Mouse (Mus musculus) left cerebral cortex, postnatal 10 days (tissue): ENCODE data around the gene Dtx3l. TPM values are rescaled to one million over a fixed set of nuclear protein-coding genes. Genes with fewer than 3 reads are reported as not detected.

ENCODE experiments used
- DNase-seq, 2 experiments: peaks; one replicate each; pipeline ENCODE4 v3.0.0; 2021 to 2022; ENCODE audit warnings: low spot score in 2 of 2, mixed read lengths in 1 of 2; ENCODE audit errors: extremely low spot score in 1 of 2
- intact Hi-C: fragments of 180-260 bp; cut with DNase I; formaldehyde crosslinking; loops from one replicate; pipeline ENCODE4 v1.15.1; 2025
- total RNA-seq, 2 experiments: library from RNA; stranded (reverse); gene quantifications; 2 replicates each; pipeline ENCODE4 v1.2.3; 2021

The Dtx3l gene
- total RNA-seq, 2 experiments from 2014 or later, result 1.8 to 2.1 TPM

DNA sequence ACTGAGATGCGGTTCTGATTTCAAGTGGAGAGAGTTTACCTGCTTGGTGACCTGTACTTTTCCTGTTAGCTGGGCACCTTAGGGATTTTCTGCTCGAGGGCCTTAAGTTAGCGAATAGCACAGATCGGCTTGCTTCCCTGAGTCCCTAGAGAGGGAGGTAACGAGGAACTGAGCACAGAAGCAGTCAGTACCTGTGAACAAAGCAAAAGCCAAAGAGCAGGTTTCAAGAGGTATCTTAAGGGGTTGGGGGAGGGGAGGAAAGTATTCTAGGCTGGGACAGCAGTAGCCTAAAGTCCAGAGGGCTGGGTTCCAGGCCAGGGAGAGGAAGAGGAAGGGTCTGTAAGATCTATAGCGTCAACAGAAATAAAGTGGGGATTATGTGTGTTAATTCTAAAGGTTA is 310 bp upstream of the Dtx3l start:
- intact Hi-C loops, result loop anchor here (5.0 kb wide), 1 partner anchor 67 kb away; the partner anchor contains the start of gene Parp14
- no peak for DNase-seq

DNA sequence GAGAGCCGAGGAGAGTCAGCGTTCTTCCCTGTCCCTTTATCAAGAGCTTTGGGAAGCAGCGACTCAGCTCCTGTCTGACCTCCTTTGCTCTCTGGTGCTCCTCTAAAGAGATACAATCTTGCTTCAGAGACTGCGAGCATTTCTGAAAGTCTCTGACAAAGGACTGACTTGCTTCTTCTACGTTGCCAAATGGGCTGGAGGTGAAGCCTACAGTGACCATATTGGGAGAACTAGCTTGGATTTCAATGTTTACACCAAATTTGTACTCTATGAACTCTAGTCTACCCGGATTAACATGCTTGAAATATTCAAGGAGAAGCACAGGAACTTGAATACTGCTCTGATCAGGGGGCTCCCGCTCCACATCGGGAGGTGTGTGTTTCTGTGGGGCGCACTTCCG is 5.8 kb downstream of the Dtx3l start:
- intact Hi-C loops, result no loop called here
- no peak for DNase-seq

DNA sequence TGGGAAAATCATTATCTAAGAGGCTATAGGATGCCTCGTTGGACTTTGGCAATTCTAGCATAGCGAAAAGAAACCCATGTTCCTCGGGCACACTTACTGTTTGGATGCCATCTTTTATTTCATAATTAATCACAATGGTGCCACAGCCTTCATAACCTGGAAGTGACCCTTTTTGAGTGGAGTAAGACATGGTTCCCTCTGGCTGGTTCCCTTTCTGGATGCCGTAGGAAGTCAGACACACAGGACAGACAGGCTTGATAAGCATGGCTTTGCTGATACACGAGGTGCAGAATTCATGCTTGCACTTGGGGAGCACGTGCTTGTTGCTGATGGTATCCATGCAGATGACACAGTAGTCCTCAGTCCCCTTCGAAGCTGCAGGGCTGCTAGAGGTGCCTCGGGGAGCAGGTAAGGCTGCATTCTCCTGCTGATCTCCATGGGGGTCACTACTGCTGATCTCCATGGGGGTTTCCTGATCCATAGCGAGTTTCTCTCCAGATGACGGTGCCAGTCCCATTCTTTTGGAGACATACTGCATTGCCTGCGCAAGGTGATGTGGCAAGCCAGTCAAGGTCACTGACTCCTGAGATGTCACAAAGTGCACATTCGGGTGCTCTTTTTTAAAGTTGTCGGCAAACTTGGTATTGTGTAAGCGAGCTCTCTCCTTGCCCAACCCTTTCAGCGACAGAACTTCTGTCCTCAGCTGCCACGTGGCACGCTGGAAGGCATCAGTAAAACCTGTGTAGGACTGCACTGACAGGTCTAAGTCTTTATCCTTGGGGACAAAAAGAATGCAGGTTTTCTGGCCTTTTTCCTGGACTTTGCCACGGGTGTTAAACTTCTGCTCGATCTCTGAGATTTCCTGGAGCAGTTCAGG is 6.5 kb downstream of the Dtx3l start:
- intact Hi-C loops, result no loop called here

DNA sequence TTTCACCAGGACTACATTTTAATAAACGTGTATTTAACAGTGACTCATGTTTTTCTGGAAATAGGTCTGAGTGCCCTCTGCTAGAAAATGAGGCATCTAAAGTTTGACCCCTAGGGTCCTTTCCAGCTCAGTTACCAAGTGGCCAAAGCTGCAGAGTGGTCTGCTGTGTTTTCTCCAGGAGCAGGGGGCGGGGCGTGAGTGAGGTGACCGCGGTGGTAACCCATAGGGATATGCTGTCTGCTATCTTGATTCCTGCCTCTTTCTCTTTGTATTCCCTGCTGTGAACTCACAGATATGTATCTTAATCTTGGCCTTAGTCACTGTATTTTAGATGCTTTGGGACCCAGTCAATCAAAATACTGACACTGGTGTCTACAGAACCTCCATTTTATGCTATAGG is 14.6 kb downstream of the Dtx3l start:
- no peak for DNase-seq
- intact Hi-C loops, result no loop called here

More for the DNA sequence above, 6.5 kb downstream of the Dtx3l start:
- DNase-seq, result no peak

DNA sequence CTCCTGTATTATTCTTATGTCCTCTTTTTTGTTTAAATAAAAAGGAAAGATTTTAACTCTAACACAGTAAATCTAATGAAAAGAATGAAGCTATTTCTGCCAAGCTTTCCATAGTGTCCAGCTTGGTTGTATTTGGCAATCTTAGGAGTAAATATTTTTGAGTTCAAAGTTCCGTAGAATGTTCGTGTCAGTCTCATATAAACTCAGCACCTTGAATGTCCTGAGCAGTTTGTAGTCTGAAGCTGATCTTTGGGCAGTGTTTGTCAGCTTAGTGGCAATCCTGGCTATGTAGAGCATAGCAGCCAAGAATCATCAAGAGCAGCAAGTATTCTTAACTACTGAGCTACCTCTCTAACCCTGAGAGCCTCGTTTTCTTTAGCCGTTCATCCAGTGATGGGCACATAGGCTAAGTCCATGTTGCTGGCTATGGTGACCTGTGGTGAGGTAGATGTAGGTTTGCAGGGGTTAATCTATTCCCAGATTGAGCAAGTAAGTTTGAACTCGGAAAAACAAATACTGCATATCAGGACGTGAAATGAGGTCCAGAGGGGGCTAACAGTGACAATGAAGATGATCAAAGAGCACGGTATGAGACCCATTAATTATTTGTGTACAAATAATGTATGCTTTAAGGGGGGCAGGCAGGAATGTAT is 15.3 kb downstream of the Dtx3l start:
- intact Hi-C loops, result no loop called here
- no peak for DNase-seq

DNA sequence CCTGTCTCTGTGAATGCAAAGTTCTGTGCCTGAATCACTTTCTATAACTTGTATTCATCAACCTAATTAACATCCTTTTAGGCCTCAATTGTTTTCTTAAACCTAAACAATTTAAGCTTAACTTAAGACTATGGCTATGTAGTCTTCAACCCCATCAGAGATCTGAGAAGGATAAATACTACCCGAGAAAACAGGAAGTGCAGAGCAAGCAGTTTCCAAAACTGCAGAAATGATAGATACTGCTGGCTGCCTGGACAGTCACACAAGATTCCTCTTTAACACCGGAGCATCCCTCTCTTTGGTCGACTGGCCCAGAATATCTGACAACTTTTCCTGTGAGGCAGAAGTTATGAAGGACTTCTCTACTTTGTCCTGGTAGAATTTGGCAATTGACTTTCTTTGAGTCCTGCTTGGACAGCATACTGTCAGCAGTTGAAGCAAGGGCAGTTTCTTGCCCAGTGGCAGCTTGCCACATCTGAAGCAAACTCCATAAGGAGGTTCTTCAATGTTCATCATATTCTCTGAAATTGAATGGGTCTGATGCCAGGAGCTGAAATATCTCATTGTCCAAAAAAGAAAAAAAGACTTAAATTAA is 16.6 kb downstream of the Dtx3l start:
- no peak for DNase-seq
- intact Hi-C loops, result no loop called here

DNA sequence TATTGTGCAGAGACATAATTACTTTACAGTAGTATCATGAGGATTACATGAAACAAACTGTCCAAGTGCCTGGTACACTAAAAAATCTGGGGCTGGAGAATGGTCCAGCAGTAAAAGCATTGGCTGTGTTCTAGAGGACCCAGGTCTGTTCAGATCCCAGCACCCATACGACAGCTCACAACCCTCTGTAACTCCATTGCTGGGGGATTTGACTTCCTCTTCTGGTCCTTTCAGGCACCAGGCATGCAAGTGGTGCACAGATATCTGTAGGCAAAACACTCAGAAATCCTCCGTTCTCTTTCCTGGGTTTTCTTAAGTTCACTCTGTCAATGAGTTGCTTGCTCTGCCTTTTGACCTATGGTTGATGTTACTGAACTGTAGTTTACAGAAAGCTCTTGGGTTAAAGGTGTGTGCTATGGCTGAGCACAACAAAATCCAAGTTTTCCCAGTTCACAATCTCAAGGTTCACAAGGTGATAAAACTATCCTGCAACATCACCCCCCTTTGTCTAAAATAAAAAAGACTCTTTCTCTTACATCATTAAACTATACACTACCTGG is 17.2 kb downstream of the Dtx3l start:
- no peak for DNase-seq
- intact Hi-C loops, result no loop called here

DNA sequence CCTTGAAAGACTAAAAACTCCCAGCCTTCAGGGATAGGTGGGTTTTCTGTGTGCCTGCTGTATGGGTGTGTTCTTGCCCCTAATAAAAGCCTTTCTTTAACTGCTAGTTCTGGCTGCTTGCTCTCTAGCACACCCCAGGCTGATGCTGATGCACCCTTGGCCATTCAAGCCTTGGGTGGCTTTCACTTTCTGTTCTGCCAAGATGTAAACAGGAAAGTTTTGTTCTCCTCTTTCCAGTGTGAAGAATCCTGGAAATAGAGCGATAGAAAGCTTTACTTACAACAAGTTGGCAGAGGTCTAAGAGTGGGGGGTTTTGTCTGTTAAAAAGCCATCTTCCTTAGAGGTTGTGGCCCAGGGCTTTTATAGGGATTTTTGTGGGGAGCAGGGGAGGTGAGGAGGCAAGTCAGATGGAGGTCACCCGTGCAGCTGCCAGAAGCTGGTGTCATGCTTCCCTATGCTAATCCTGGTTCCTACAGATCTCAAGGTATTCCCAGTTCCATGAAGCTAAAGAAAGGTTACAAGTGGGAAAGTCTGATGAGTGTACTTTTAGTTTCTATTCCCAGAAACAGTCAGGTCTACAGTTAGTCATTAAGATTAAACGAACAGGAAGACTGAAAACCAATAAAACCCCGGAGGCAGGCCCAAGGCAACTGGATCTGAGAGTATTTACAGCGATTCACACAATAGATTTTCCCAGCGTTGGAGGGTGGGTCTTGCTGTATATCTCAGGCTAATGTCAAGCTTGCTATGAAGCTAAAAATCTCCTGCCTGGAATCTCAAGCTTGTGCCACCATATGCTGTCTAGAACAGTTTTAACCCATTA is 20.0 kb downstream of the Dtx3l start:
- intact Hi-C loops, result no loop called here
- no peak for DNase-seq

DNA sequence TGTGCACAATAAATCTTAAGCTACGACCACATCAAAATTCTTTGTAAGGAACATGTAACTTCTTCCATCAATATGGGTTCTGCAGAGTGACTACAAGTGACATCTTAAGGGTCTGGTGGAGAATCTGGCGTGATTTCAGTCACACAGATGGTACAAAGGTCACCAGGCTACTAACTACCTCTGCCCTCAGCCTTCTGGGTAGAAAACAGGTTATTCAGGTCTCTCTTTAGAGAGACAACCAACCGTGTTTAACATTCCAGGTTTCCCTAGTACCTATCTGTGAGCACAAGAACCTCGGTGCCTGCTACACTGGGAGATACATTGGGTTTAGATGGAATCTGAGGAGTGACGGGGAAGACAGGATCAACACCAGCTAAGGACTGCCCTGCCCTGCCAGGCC is 24.6 kb downstream of the Dtx3l start:
- intact Hi-C loops, result no loop called here
- no peak for DNase-seq

DNA sequence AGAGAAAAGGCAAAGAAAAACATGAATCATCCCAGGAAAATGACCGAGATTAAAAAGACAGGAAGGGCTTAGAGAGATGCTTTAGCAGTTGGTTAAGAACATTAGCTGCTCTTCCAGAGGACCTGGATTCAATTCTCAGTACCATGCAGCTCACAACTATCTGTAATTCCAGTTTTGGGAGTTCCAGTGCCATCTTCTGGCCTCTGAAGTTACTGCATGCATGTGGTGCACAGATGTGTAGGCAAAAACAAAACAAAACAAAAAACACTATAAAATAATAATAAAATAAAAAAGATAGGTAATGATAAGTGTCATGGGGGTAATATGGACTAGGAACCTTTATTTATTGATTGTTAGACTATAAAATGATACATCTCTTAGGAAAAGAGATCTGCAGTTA is 25.4 kb downstream of the Dtx3l start:
- intact Hi-C loops, result no loop called here
- no peak for DNase-seq

DNA sequence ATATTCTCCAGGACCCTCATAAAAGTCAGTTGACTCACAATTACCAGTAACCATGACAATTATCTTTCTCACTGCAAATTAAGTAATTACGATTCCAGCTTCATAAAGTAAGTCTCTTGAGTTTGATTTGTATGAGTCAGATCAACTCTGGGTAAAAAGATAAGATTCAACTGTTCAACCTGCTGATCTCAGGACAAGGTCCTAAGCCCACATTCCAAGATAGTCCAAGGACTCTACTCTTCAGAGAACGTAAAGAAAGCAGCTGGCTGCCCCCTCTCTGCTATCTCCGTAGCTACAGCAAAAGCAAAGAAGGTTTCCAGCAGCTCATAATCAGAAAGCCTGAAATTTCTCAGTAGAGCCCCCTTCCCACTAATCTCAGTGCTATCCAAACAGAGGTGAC is 27.5 kb downstream of the Dtx3l start:
- DNase-seq, result no peak
- intact Hi-C loops, result no loop called here

DNA sequence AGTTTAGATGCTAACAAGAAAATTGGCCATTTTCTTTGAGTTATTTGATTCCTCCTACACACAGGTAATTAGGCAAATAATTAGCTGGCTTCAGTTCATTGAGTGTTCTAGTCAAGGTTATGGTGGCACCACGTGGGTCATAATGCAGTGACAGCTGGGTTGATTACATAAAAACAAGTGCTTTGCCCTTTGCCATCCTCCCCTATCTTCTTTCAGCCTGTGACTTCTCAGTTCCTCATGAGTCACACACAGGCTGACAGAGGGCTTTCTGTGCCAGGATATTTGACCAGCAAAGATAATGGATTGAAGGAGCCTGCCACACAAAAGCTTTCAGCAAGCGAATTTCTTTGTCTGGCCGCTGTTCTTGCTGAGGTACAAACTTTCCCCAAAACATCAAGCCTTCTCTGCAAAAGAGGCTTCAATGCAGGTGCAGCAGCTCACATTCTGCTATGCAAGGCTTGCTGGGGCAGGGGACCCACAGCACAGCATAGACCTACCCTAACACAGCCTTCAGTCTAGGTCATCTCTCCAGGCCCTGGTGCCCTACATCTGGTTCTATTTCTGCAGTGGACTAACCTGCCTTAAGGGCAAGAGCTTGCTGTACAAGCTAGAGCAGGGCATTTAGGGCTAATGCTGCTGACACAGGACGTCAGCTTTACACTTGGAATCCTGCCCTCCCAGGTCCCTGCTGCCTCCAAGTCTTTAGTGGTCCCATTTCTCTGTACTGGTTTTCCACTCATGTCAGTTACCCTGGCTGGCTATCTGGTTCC is 31.3 kb downstream of the Dtx3l start:
- intact Hi-C loops, result no loop called here
- no peak for DNase-seq

DNA sequence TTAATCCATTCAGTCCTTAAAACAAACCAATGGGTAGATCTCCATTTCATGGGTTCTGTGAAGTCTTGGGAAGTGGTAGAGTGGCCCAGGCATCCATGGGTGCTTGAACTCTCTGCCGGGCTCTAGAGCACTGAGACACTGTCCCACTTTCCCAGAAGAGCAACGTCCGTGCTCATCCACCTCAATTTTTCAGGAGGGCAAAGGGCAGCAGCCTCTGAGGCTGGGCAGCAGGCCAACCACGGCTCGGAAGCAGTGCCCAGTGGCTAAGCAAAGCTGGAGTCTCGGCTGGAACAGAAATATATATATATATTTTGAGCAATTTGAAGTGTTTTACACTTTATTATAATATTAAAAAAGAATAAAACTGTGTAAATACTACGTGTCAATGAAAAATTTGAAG is 32.1 kb downstream of the Dtx3l start:
- DNase-seq, result no peak
- intact Hi-C loops, result no loop called here

DNA sequence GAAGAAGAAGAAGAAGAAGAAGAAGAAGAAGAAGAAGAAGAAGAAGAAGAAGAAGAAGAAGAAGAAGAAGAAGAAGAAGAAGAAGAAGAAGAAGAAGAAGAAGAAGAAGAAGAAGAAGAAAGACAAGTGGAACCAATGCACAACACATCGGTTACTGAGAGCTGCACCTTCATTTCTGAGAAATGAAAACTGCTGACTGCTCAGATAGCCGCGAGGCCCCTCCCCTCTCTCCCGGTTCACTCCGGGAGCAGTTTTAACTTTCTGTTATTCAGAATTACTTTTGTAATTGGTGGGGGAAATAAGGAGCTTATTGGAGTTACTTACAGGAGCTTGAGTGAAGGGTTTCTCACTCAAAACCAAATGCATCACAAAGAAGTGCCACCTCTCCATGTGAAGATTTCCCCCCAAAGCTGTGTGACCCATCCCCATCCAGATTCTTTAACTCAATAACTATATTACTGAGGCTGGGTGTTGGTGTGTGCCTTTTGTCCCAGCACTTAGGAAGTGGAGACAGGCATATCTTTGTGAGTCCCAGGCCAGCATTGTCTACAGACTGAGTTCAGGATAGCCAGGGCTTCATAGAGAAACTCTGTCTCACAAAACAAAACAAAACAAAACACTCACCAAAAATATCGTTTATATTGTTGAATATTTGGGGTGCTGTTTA is 33.0 kb downstream of the Dtx3l start:
- intact Hi-C loops, result no loop called here
- DNase-seq, result no peak

DNA sequence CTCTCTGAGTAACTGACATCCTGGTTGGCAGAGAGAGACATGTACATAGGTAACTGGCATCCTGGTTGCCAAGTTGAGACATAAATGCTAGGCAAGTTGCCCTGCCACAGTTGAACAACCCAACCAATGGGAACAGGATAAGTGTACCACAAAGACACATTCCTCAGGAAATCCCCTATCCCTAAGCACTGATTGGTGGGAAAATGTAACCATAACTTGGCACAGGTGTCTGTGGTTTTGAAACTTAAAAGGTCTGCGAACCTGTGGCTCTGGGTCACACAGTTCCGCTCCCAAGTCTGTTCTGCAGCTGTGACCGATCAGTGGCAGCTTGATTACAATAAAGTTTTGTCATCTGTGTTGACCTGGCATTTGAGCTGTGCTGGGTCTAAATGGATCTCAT is 33.6 kb downstream of the Dtx3l start:
- no peak for DNase-seq
- intact Hi-C loops, result no loop called here

DNA sequence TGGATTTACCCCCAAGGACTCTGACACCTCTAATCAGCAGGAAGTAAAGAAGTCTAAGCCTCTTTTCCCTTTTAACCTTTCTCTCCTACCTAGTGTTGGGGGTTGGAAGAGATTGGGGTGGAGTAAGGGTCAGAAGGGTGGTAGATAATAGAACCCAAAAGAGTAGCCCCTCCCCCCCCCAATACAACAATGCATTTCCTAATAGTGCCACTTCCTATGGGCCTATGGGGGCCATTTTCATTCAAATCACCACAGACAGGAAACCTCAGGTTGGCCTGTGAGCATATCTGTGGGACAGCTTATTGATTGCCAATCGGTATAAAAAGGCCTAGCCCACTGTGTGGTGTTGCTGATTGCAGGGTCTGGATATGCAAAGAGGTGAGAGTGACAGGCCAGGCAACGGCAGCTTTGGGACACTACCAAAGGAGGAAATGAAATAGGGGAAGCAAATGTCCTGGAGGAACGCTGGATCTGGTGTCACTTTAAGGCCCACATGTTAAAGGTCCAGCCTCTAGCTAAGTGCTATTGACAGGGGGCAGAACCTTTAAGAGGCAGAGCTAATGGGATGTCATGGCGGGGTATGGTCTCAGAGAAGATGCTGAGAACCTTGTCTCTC is 34.7 kb downstream of the Dtx3l start:
- intact Hi-C loops, result no loop called here
- no peak for DNase-seq

DNA sequence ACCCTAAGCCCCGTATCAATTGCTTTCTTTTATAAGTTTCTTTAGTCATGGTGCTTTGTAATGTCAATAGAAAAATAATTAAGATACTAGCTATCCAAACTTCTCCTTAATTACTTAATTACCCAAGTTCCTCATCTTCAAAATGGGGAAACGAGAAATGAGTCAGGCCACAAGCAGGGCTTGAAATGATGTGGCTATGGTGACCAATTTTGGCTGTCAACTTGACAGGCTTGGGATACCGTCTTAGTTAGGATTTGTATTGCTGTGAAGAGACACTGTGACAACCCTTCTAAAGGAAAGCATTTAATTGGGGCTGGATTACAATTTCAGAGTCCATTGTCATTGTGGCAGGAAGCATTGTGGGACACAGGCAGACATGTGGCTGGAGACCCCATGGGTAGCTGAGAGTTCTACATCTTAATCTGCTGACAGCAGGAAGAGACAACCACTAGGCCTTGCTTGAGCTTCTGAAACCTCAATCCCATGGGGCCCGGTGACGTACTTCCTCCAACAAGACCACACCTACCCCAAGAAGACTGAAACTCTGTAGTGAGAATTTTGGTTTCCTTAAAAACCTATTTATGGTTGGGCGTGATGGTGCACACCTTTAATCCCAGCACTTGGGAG is 35.8 kb downstream of the Dtx3l start:
- intact Hi-C loops, result no loop called here
- DNase-seq, result no peak
